Mouse (Mus musculus): ENCODE measurements around the gene Smok2a. TPM values are rescaled to one million over a fixed set of nuclear protein-coding genes. Genes with fewer than 3 reads are reported as not detected.
"Not testable (repeated sequence)": the region's sequence is repeated elsewhere in the genome, so short reads cannot be mapped to it uniquely, and the experiment has no call there.

Smok2a gene
- polyA plus RNA-seq (2015; fragmentation: Nextera tagmentation; extraction: Ambion mirVana): not detected in 2 replicates

- ATAC-seq (ENCODE audit: low FRiP score, low TSS enrichment): no peak
- no peaks in the 10 kb centered on the region for H3K27me3 ChIP-seq (ENCODE audit: insufficient read depth, low read length)
- no peaks in the 10 kb centered on the region for H3K4me1 ChIP-seq (ENCODE audit: insufficient read depth, low read length)
- H3K36me3 ChIP-seq (ENCODE audit: insufficient read depth, low read length): no peaks in the 10 kb centered on the region
- no peak within 1 kb of the TSS for H3K4me2 ChIP-seq (replicated peaks; ENCODE audit: low read depth, low read length)
- H3K27ac ChIP-seq (ENCODE audit: low read length): no peak within 1 kb of the TSS
- H3K9me3 ChIP-seq (ENCODE audit: low read length): peaks cover 78% of the 10 kb centered on the region
- no peak within 1 kb of the TSS for H3K9ac ChIP-seq (replicated peaks; ENCODE audit: low read length)
- 87% methylated on average over 3 of the region's 3 CpGs for WGBS
- H3K4me3 ChIP-seq (ENCODE audit: low read length): no peak within 1 kb of the TSS
Measured at GRCm38 (mm10) chr17:13220888-13221287, at the start of gene Smok2a. Gene Smok2a, plus strand, starts transcription at chr17:13221188.

GRCm38 (mm10) chr17:13173578-13173977 is 47.4 kb upstream of the Smok2a start:
- not testable (repeated sequence) for H3K9ac ChIP-seq (replicated peaks; ENCODE audit: low read length); H3K27ac ChIP-seq (ENCODE audit: low read length); H3K4me2 ChIP-seq (replicated peaks; ENCODE audit: low read depth, low read length); H3K27me3 ChIP-seq (ENCODE audit: insufficient read depth, low read length); H3K36me3 ChIP-seq (ENCODE audit: insufficient read depth, low read length); H3K4me3 ChIP-seq (ENCODE audit: low read length); H3K4me1 ChIP-seq (ENCODE audit: insufficient read depth, low read length); ATAC-seq (ENCODE audit: low FRiP score, low TSS enrichment); H3K9me3 ChIP-seq (ENCODE audit: low read length)
- 83% methylated on average over 6 of the region's 6 CpGs for WGBS

- 50% methylated on average over 1 of the region's 3 CpGs for WGBS
- not testable (repeated sequence) for ATAC-seq (ENCODE audit: low FRiP score, low TSS enrichment)
Measured at GRCm38 (mm10) chr17:13174029-13174428, 47.0 kb upstream of the Smok2a start.

GRCm38 (mm10) chr17:13175609-13176008 is 45.4 kb upstream of the Smok2a start:
- H3K27me3 ChIP-seq (ENCODE audit: insufficient read depth, low read length); ATAC-seq (ENCODE audit: low FRiP score, low TSS enrichment); H3K27ac ChIP-seq (ENCODE audit: low read length); H3K4me3 ChIP-seq (ENCODE audit: low read length); H3K4me2 ChIP-seq (replicated peaks; ENCODE audit: low read depth, low read length); H3K36me3 ChIP-seq (ENCODE audit: insufficient read depth, low read length); H3K9ac ChIP-seq (replicated peaks; ENCODE audit: low read length); H3K4me1 ChIP-seq (ENCODE audit: insufficient read depth, low read length); H3K9me3 ChIP-seq (ENCODE audit: low read length): not testable (repeated sequence)
- WGBS: no CpG with 5 or more reads among the region's 1 CpGs

More at GRCm38 (mm10) chr17:13174029-13174428, 47.0 kb upstream of the Smok2a start:
- not testable (repeated sequence) for H3K36me3 ChIP-seq (ENCODE audit: insufficient read depth, low read length); H3K27ac ChIP-seq (ENCODE audit: low read length); H3K27me3 ChIP-seq (ENCODE audit: insufficient read depth, low read length); H3K4me1 ChIP-seq (ENCODE audit: insufficient read depth, low read length); H3K9ac ChIP-seq (replicated peaks; ENCODE audit: low read length); H3K4me3 ChIP-seq (ENCODE audit: low read length); H3K9me3 ChIP-seq (ENCODE audit: low read length); H3K4me2 ChIP-seq (replicated peaks; ENCODE audit: low read depth, low read length)

GRCm38 (mm10) chr17:13177796-13178195 is 43.2 kb upstream of the Smok2a start:
- H3K4me1 ChIP-seq (ENCODE audit: insufficient read depth, low read length); H3K4me2 ChIP-seq (replicated peaks; ENCODE audit: low read depth, low read length); H3K27ac ChIP-seq (ENCODE audit: low read length); H3K4me3 ChIP-seq (ENCODE audit: low read length); H3K27me3 ChIP-seq (ENCODE audit: insufficient read depth, low read length); H3K9ac ChIP-seq (replicated peaks; ENCODE audit: low read length); H3K36me3 ChIP-seq (ENCODE audit: insufficient read depth, low read length): not testable (repeated sequence)
- H3K9me3 ChIP-seq (ENCODE audit: low read length): peaks cover 12% of the 10 kb centered on the region
- peak; percentile 44; the same call in 1 of the 2 replicates for ATAC-seq (ENCODE audit: low FRiP score, low TSS enrichment)
- WGBS: 69% methylated on average over 1 of the region's 1 CpGs

- not testable (repeated sequence) for H3K4me2 ChIP-seq (replicated peaks; ENCODE audit: low read depth, low read length); H3K27me3 ChIP-seq (ENCODE audit: insufficient read depth, low read length); H3K4me1 ChIP-seq (ENCODE audit: insufficient read depth, low read length); H3K4me3 ChIP-seq (ENCODE audit: low read length); H3K27ac ChIP-seq (ENCODE audit: low read length); ATAC-seq (ENCODE audit: low FRiP score, low TSS enrichment); H3K9ac ChIP-seq (replicated peaks; ENCODE audit: low read length); H3K36me3 ChIP-seq (ENCODE audit: insufficient read depth, low read length)
- H3K9me3 ChIP-seq (ENCODE audit: low read length): peaks cover 14% of the 10 kb centered on the region
- 87% methylated on average over 4 of the region's 4 CpGs for WGBS
Measured at GRCm38 (mm10) chr17:13179021-13179420, 42.0 kb upstream of the Smok2a start.

- 86% methylated on average over 5 of the region's 5 CpGs for WGBS
- not testable (repeated sequence) for H3K27ac ChIP-seq (ENCODE audit: low read length); H3K4me1 ChIP-seq (ENCODE audit: insufficient read depth, low read length); ATAC-seq (ENCODE audit: low FRiP score, low TSS enrichment); H3K4me3 ChIP-seq (ENCODE audit: low read length); H3K36me3 ChIP-seq (ENCODE audit: insufficient read depth, low read length); H3K4me2 ChIP-seq (replicated peaks; ENCODE audit: low read depth, low read length); H3K9ac ChIP-seq (replicated peaks; ENCODE audit: low read length); H3K27me3 ChIP-seq (ENCODE audit: insufficient read depth, low read length)
- H3K9me3 ChIP-seq (ENCODE audit: low read length): peaks cover 20% of the 10 kb centered on the region
Measured at GRCm38 (mm10) chr17:13180491-13180890, 40.5 kb upstream of the Smok2a start.

GRCm38 (mm10) chr17:13182712-13183111 is 38.3 kb upstream of the Smok2a start:
- H3K9ac ChIP-seq (replicated peaks; ENCODE audit: low read length); H3K4me2 ChIP-seq (replicated peaks; ENCODE audit: low read depth, low read length); H3K27me3 ChIP-seq (ENCODE audit: insufficient read depth, low read length); H3K4me1 ChIP-seq (ENCODE audit: insufficient read depth, low read length); H3K27ac ChIP-seq (ENCODE audit: low read length); H3K4me3 ChIP-seq (ENCODE audit: low read length); ATAC-seq (ENCODE audit: low FRiP score, low TSS enrichment); H3K36me3 ChIP-seq (ENCODE audit: insufficient read depth, low read length): not testable (repeated sequence)
- 60% methylated on average over 3 of the region's 4 CpGs for WGBS
- H3K9me3 ChIP-seq (ENCODE audit: low read length): peaks cover 24% of the 10 kb centered on the region

GRCm38 (mm10) chr17:13184514-13184913 is 36.5 kb upstream of the Smok2a start:
- H3K36me3 ChIP-seq (ENCODE audit: insufficient read depth, low read length); H3K4me1 ChIP-seq (ENCODE audit: insufficient read depth, low read length); H3K4me2 ChIP-seq (replicated peaks; ENCODE audit: low read depth, low read length); H3K4me3 ChIP-seq (ENCODE audit: low read length); H3K9ac ChIP-seq (replicated peaks; ENCODE audit: low read length); ATAC-seq (ENCODE audit: low FRiP score, low TSS enrichment); H3K27ac ChIP-seq (ENCODE audit: low read length); H3K27me3 ChIP-seq (ENCODE audit: insufficient read depth, low read length): not testable (repeated sequence)
- H3K9me3 ChIP-seq (ENCODE audit: low read length): peaks cover 23% of the 10 kb centered on the region
- 95% methylated on average over 4 of the region's 5 CpGs for WGBS

GRCm38 (mm10) chr17:13186541-13186940 is 34.4 kb upstream of the Smok2a start:
- not testable (repeated sequence) for H3K27ac ChIP-seq (ENCODE audit: low read length); H3K4me3 ChIP-seq (ENCODE audit: low read length); H3K9ac ChIP-seq (replicated peaks; ENCODE audit: low read length); H3K27me3 ChIP-seq (ENCODE audit: insufficient read depth, low read length); H3K4me2 ChIP-seq (replicated peaks; ENCODE audit: low read depth, low read length); H3K4me1 ChIP-seq (ENCODE audit: insufficient read depth, low read length); ATAC-seq (ENCODE audit: low FRiP score, low TSS enrichment); H3K36me3 ChIP-seq (ENCODE audit: insufficient read depth, low read length)
- 84% methylated on average over 6 of the region's 6 CpGs for WGBS
- H3K9me3 ChIP-seq (ENCODE audit: low read length): peaks cover 30% of the 10 kb centered on the region

Data from kidney, embryonic 16.5 days (tissue).